Mouse (Mus musculus) embryonic facial prominence, embryonic 13.5 days (tissue): ENCODE results near the gene Pacsin1. TPM values are rescaled to one million over a fixed set of nuclear protein-coding genes. Genes with fewer than 3 reads are reported as not detected.

Experiments used
- ATAC-seq: fragments of 200-750 bp; cut with Nextera tagmentation; 2 replicates; pipeline ENCODE4 v1.8.0; 2017; ENCODE audit warnings: low read depth; ENCODE audit not compliant: insufficient number of reproducible peaks, insufficient read depth, low FRiP score, low TSS enrichment
- H3K27ac ChIP-seq: fragments of 300-500 bp; sonication (generic); 2 replicates; pipeline ENCODE4 v1.5.1; 2015; ENCODE audit warnings: moderate library complexity, mild to moderate bottlenecking, inconsistent platforms
- H3K27me3 ChIP-seq: fragments of 300-500 bp; sonication (generic); 2 replicates; pipeline ENCODE4 v1.6.1; 2015; ENCODE audit warnings: mild to moderate bottlenecking, inconsistent platforms
- H3K36me3 ChIP-seq: fragments of 300-500 bp; sonication (generic); 2 replicates; pipeline ENCODE4 v1.6.1; 2015; ENCODE audit warnings: mild to moderate bottlenecking, inconsistent platforms
- H3K4me1 ChIP-seq: fragments of 300-500 bp; sonication (generic); 2 replicates; pipeline ENCODE4 v1.6.1; 2015; ENCODE audit warnings: inconsistent platforms
- H3K4me2 ChIP-seq: fragments of 300-500 bp; sonication (generic); 2 replicates; pipeline ENCODE4 v1.6.1; 2015; ENCODE audit warnings: moderate library complexity, mild to moderate bottlenecking, inconsistent platforms
- H3K4me3 ChIP-seq: fragments of 300-500 bp; sonication (generic); 2 replicates; pipeline ENCODE4 v1.5.1; 2015; ENCODE audit warnings: mild to moderate bottlenecking, inconsistent platforms
- H3K9ac ChIP-seq: fragments of 300-500 bp; sonication (generic); 2 replicates; pipeline ENCODE4 v1.6.1; 2015; ENCODE audit warnings: mild to moderate bottlenecking, inconsistent platforms
- H3K9me3 ChIP-seq: fragments of 300-500 bp; sonication (generic); 2 replicates; pipeline ENCODE4 v1.6.1; 2016; ENCODE audit warnings: inconsistent platforms
- WGBS: fragments of 180-500 bp; shearing (Covaris S2); methylation state at CpG from one replicate; pipeline ENCODE4 v1.1.7; 2015; ENCODE audit warnings: mixed read lengths; 5-methylcytosine and 5-hydroxymethylcytosine counted together
- polyA plus RNA-seq: library from polyadenylated mRNA; unstranded; fragments of >200 nt; fragmentation: Nextera tagmentation; extraction: Ambion mirVana; gene quantifications from 2 replicates; pipeline ENCODE4 v1.2.1, GENCODE M21; 2015

Pacsin1 gene
- polyA plus RNA-seq, 1 experiment from 2014 or later: 5.4 TPM

DNA sequence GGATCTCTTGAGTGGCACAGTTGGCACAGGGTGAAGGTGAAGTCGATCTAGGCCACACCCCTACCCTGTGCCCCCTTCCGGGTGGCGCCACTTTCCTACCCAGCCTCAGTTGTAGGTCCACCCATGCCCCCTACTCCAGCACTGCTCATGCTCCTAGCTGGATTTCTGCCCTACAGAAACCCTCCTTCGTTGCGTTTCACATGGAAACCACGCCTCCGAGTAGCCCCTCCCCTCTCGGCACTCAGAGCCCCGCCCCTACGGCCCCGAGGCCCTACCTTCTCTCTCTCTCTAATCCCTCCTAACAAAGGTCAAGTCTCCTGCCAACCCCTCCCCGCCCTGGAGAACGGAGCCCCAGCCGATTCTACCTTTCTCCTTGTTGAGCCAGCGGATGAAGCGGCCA is 61.5 kb downstream of the Pacsin1 start:
- ATAC-seq: no peak
- peak overlapping the region; percentile 32 for H3K4me3 ChIP-seq
- no peaks in the 10 kb centered on the region for H3K9me3 ChIP-seq
- H3K27ac ChIP-seq: no peak overlapping the region
- H3K36me3 ChIP-seq: no peaks in the 10 kb centered on the region
- peaks cover 11% of the 10 kb centered on the region for H3K4me1 ChIP-seq
- H3K9ac ChIP-seq: peak overlapping the region; percentile 55; the same call in 1 of the 2 replicates
- peaks cover 11% of the 10 kb centered on the region; the same call in 1 of the 2 replicates for H3K27me3 ChIP-seq
- 3% methylated on average over 16 of the region's 16 CpGs for WGBS
- H3K4me2 ChIP-seq: peak overlapping the region; percentile 57

- WGBS: 54% methylated on average over 5 of the region's 5 CpGs
- ATAC-seq: no peak
- H3K36me3 ChIP-seq: no peaks in the 10 kb centered on the region
Measured at GRCm38 (mm10) chr17:27718250-27718649, 62.9 kb downstream of the Pacsin1 start.

DNA sequence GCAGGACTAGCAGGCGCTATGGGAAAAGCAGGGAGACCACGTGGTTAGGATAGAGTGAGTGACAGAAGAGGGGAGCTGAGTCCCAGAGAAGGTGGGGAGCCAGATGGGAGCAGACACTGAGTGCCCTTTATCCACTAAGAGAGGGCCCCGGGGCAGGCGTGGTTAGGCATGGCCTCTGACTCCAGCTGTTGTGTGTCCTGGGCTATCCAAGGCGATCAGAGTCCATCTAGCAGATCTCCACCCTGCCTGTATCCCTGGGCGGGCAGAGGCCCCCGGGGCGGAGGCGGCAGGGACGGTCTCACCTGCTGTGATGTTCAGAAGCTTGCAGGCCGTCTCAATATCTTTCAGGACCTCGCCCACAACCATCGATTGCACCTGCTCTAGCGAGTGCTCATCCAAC is 64.4 kb downstream of the Pacsin1 start:
- 64% methylated on average over 14 of the region's 14 CpGs for whole genome bisulfite sequencing
- Histone ChIP-seq H3K27ac (no peak overlapping the region), H3K4me3 (no peak overlapping the region), H3K27me3 (peaks cover 11% of the 10 kb centered on the region; the same call in 1 of the 2 replicates), H3K4me1 (peaks cover 11% of the 10 kb centered on the region), H3K9me3 (no peaks in the 10 kb centered on the region), H3K4me2 (no peak overlapping the region), H3K9ac (no peak overlapping the region), H3K36me3 (no peaks in the 10 kb centered on the region)
- ATAC-seq: no peak

More at GRCm38 (mm10) chr17:27718250-27718649, 62.9 kb downstream of the Pacsin1 start:
- no peak overlapping the region for H3K27ac ChIP-seq
- 0 out of 2 replicates have a peak overlapping the region, but pooled peaks have one; percentile 6 for H3K9ac ChIP-seq
- no peaks in the 10 kb centered on the region for H3K9me3 ChIP-seq
- H3K27me3 ChIP-seq: peaks cover 11% of the 10 kb centered on the region; the same call in 1 of the 2 replicates
- no peak overlapping the region for H3K4me2 ChIP-seq
- H3K4me1 ChIP-seq: peaks cover 11% of the 10 kb centered on the region
- H3K4me3 ChIP-seq: no peak overlapping the region

GRCm38 (mm10) chr17:27720326-27720725 is 65.0 kb downstream of the Pacsin1 start:
- no peaks in the 10 kb centered on the region for H3K36me3 ChIP-seq
- no peak overlapping the region for H3K27ac ChIP-seq
- no peak overlapping the region for H3K9ac ChIP-seq
- no peak overlapping the region for H3K4me3 ChIP-seq
- no peak overlapping the region for H3K4me2 ChIP-seq
- WGBS: 56% methylated on average over 9 of the region's 9 CpGs
- no peak for ATAC-seq
- H3K4me1 ChIP-seq: peaks cover 18% of the 10 kb centered on the region
- no peaks in the 10 kb centered on the region for H3K9me3 ChIP-seq
- H3K27me3 ChIP-seq: peaks cover 11% of the 10 kb centered on the region; the same call in 1 of the 2 replicates

GRCm38 (mm10) chr17:27721125-27721664 is 65.9 kb downstream of the Pacsin1 start:
- Histone ChIP-seq H3K9me3 (no peaks in the 10 kb centered on the region), H3K4me1 (peaks cover 25% of the 10 kb centered on the region), H3K9ac (no peak overlapping the region), H3K36me3 (no peaks in the 10 kb centered on the region), H3K4me2 (no peak overlapping the region), H3K27ac (no peak overlapping the region), H3K27me3 (peaks cover 11% of the 10 kb centered on the region; the same call in 1 of the 2 replicates), H3K4me3 (no peak overlapping the region)
- no peak for ATAC-seq
- WGBS: 82% methylated on average over 9 of the region's 9 CpGs

GRCm38 (mm10) chr17:27724327-27724726 is 69.0 kb downstream of the Pacsin1 start:
- 25% methylated on average over 3 of the region's 3 CpGs for WGBS
- Histone ChIP-seq H3K27ac (no peak overlapping the region), H3K9me3 (no peaks in the 10 kb centered on the region), H3K36me3 (no peaks in the 10 kb centered on the region), H3K27me3 (no peaks in the 10 kb centered on the region; the same call in 1 of the 2 replicates), H3K9ac (no peak overlapping the region), H3K4me2 (no peak overlapping the region), H3K4me3 (no peak overlapping the region), H3K4me1 (peaks cover 21% of the 10 kb centered on the region)
- ATAC-seq: no peak

DNA sequence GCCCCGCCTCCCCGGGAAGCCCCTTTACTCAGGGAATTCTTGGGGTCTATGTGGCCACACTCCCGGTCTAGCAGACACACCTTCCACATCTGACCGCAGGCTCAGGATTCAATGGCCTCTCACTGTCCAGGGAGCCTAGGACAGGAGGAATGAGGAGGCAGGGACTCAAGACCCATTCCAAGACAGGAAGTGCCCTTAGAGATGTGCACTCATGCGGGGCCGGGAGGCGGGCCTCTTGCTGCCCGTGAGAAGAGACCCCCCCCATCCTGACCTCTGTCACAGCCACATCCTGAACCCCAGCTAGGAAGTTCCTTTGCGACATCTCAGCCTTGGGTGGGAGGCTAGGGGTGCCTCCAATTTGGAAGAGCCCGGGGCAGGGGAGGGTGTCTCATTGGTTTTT is 69.7 kb downstream of the Pacsin1 start:
- Histone ChIP-seq H3K9ac (no peak overlapping the region), H3K27ac (no peak overlapping the region), H3K9me3 (no peaks in the 10 kb centered on the region), H3K27me3 (no peaks in the 10 kb centered on the region; the same call in 1 of the 2 replicates), H3K4me1 (peaks cover 21% of the 10 kb centered on the region), H3K4me3 (no peak overlapping the region), H3K36me3 (no peaks in the 10 kb centered on the region), H3K4me2 (peak overlapping the region; percentile 14; the same call in 1 of the 2 replicates)
- WGBS: 22% methylated on average over 10 of the region's 10 CpGs
- no peak for ATAC-seq

GRCm38 (mm10) chr17:27725412-27725811 is 70.1 kb downstream of the Pacsin1 start:
- Histone ChIP-seq H3K9me3 (no peaks in the 10 kb centered on the region), H3K4me1 (peaks cover 21% of the 10 kb centered on the region), H3K27ac (no peak overlapping the region), H3K4me2 (peak overlapping the region; percentile 14; the same call in 1 of the 2 replicates), H3K36me3 (no peaks in the 10 kb centered on the region), H3K4me3 (no peak overlapping the region), H3K27me3 (no peaks in the 10 kb centered on the region; the same call in 1 of the 2 replicates), H3K9ac (no peak overlapping the region)
- no peak for ATAC-seq
- WGBS: 9% methylated on average over 10 of the region's 10 CpGs

- H3K4me2 ChIP-seq: no peak overlapping the region
- no peak overlapping the region for H3K27ac ChIP-seq
- H3K9me3 ChIP-seq: no peaks in the 10 kb centered on the region
- H3K9ac ChIP-seq: no peak overlapping the region
- H3K27me3 ChIP-seq: no peaks in the 10 kb centered on the region; the same call in 1 of the 2 replicates
- no peak for ATAC-seq
- H3K4me3 ChIP-seq: no peak overlapping the region
- WGBS: 39% methylated on average over 7 of the region's 7 CpGs
- H3K36me3 ChIP-seq: no peaks in the 10 kb centered on the region
- H3K4me1 ChIP-seq: peaks cover 21% of the 10 kb centered on the region
Measured at GRCm38 (mm10) chr17:27726527-27726926, 71.2 kb downstream of the Pacsin1 start.

DNA sequence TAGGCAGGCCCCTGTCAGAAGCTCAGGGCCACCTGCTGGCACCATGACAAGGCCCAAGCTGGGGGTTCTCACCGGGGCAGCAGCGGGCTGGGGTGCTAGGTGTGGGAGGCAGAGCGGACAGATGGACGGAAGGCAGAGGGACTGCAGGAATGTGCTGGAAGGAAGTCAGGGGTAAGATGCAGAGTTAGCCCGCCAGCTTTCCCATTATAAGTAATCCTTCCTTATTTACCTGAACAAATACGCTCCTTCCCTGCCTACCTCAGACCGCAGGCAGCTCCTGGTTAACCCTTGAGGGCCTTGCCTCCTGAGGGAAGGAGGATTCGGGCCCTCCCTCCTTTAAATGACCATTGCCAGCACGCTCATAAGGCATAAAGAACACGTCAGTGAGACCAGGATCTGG is 73.5 kb downstream of the Pacsin1 start, which contains the start of gene Spdef:
Spdef (minus strand) TSS at position 186 of the 400 bp plus-strand sequence.
- H3K27me3 ChIP-seq: no peaks in the 10 kb centered on the region; the same call in 1 of the 2 replicates
- no peaks in the 10 kb centered on the region for H3K9me3 ChIP-seq
- H3K4me1 ChIP-seq: peaks cover 21% of the 10 kb centered on the region
- no peak within 1 kb of the TSS for H3K9ac ChIP-seq
- H3K4me2 ChIP-seq: no peak within 1 kb of the TSS
- 72% methylated on average over 10 of the region's 10 CpGs for WGBS
- no peak within 1 kb of the TSS for H3K4me3 ChIP-seq
- no peaks in the 10 kb centered on the region for H3K36me3 ChIP-seq
- no peak for ATAC-seq
- no peak within 1 kb of the TSS for H3K27ac ChIP-seq

GRCm38 (mm10) chr17:27732152-27732551 is 76.8 kb downstream of the Pacsin1 start:
- Histone ChIP-seq H3K4me3 (no peak overlapping the region), H3K4me2 (no peak overlapping the region), H3K9ac (no peak overlapping the region), H3K4me1 (peaks cover 6% of the 10 kb centered on the region; the same call in 1 of the 2 replicates), H3K36me3 (no peaks in the 10 kb centered on the region), H3K27me3 (no peaks in the 10 kb centered on the region), H3K27ac (no peak overlapping the region), H3K9me3 (no peaks in the 10 kb centered on the region)
- ATAC-seq: no peak
- 82% methylated on average over 5 of the region's 5 CpGs for WGBS

- Histone ChIP-seq H3K4me2 (no peak overlapping the region), H3K9me3 (no peaks in the 10 kb centered on the region), H3K4me1 (peaks cover 6% of the 10 kb centered on the region; the same call in 1 of the 2 replicates), H3K36me3 (no peaks in the 10 kb centered on the region), H3K4me3 (no peak overlapping the region), H3K27me3 (no peaks in the 10 kb centered on the region), H3K9ac (no peak overlapping the region), H3K27ac (no peak overlapping the region)
- ATAC-seq: no peak
- 81% methylated on average over 3 of the region's 3 CpGs for WGBS
Measured at GRCm38 (mm10) chr17:27732694-27733093, 77.4 kb downstream of the Pacsin1 start.
